Mouse (Mus musculus) Patski (cell line): Measurements from ENCODE around the gene Gm20388. TPM values are rescaled to one million over a fixed set of nuclear protein-coding genes. Genes with fewer than 3 reads are reported as not detected.

Source experiments
- ATAC-seq: fragments of 100-300 bp; one replicate; pipeline ENCODE4 v1.8.0; 2021
- CTCF ChIA-PET: fragments of 350-600 bp; sonication (Branson Sonifier 250); formaldehyde crosslinking; loops from one replicate; lab custom pipeline; 2022; ENCODE audit warnings: inconsistent platforms; lab: Charles Lee
- POLR2A ChIA-PET: fragments of 350-600 bp; sonication (Branson Sonifier 250); formaldehyde crosslinking; loops from one replicate; lab custom pipeline; 2022; ENCODE audit warnings: antibody characterized with exemption, inconsistent platforms; lab: Charles Lee
- DNase-seq: peaks from one replicate; pipeline ENCODE4 v3.0.0-alpha.2; 2011; ENCODE audit warnings: low read depth, low spot score
- H3K27me3 ChIP-seq: fragments of 371-371 bp; one replicate; pipeline ENCODE4 v1.5.1; 2021
- CTCF ChIP-seq: fragments of 100-300 bp; IDR thresholded peaks from one replicate; pipeline ENCODE4 v1.5.1; 2021
- in situ Hi-C: fragments of 300-500 bp; cut with MboI; formaldehyde crosslinking; loops from 3 replicates; pipeline ENCODE4 v1.11.1; 2018; ENCODE audit warnings: low pct_unique_long_range_greater_than_20kb, mixed read lengths
- polyA plus RNA-seq: library from polyadenylated mRNA; unstranded; gene quantifications from one replicate; pipeline ENCODE4 v1.2.3, GENCODE M21; 2021

The Gm20388 gene
- polyA plus RNA-seq, 1 experiment from 2014 or later = 86.7 TPM

DNA sequence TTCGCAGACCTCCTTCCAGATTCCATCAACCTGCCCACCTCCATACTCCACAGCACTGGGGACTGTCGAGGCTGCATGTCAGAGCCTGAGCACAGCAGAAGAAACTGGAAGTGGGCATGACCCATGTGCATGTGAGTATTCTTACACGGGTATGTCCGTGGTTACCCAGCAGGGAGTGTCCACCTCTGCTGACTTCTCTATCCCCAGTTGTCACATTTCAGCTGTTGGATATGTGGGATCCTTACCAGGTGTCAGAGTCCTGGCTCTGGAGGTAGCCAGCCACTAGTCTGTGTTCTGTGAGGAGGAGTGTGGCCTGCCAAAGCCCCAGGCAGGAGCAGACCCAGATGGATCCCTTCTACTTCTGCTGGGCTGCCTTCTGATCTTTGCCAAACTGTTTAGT is 2128.8 kb downstream of the Gm20388 start:
- no peak for ATAC-seq
- POLR2A ChIA-PET = no interaction called here

DNA sequence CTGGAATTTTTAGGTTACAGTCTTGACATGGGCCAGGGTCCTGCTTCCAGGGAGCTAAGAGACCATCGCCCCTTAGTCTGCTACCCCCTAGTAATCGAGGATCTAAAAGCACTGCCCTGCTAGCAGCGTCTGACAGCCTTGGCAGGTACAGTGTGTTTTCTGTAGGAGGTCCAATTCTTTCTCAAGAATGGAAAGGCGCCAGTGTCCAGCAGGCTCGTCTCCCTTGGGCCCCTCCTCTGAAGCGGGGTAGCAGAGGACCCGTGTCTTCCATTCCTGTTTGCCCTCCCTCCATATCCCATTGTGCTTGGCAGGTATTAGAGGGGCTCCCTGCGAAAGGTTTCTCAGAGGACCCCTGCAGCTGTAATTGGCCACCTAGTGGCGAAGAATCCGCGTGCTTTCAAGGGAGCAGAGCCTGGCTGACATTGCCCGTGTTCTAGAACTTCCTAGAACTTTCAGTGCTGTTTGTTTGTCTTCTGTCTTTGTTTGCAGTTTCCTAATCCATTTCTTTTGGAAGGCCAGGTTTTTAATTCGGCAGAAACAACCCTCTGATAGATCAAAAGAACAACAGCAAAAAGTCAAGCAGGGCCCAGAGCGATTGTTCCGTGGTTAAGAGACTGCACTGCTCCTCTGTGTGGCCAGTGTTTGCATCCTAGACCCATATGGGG is 2136.7 kb downstream of the Gm20388 start:
- ATAC-seq (no peak), DNase-seq (no peak)
- CTCF ChIA-PET = no interaction called here
- no peaks in the 10 kb centered on the region for H3K27me3 ChIP-seq
- POLR2A ChIA-PET = no interaction called here
- in situ Hi-C loops = no loop called here
- no peak for TF ChIP-seq CTCF

More for the DNA sequence above, 2128.8 kb downstream of the Gm20388 start:
- in situ Hi-C loops = no loop called here
- DNase-seq = no peak
- CTCF ChIA-PET = no interaction called here
- H3K27me3 ChIP-seq = no peaks in the 10 kb centered on the region
- TF ChIP-seq CTCF = no peak

DNA sequence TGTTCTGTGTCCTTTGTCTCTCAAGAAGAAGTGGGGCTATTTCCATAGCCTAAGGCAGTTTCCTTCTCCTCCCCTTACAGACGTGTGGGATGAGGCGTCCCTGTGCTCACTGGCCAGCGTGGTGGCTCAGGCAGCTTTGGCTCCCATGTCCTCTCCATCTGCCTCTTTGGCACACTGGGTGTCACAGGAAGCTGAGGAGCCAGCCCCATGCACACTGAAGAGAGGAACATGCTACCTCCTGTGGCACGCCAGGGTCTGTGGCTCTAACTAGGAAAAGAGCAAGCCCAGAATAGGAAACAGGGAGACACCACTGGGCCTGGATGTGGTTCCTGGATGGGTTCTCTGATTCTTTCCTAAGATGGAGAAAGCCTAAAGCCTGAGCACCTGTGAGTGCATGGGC is 2138.6 kb downstream of the Gm20388 start:
- ChIA-PET POLR2A (no interaction called here), CTCF (interaction anchor here (2.3 kb wide), 1 partner anchor 12 kb away, joined by 6 read pairs; no protein-coding TSS in a partner anchor)
- no peak for ATAC-seq
- DNase-seq = no peak
- H3K27me3 ChIP-seq = no peaks in the 10 kb centered on the region
- no peak for TF ChIP-seq CTCF
- in situ Hi-C loops = no loop called here

DNA sequence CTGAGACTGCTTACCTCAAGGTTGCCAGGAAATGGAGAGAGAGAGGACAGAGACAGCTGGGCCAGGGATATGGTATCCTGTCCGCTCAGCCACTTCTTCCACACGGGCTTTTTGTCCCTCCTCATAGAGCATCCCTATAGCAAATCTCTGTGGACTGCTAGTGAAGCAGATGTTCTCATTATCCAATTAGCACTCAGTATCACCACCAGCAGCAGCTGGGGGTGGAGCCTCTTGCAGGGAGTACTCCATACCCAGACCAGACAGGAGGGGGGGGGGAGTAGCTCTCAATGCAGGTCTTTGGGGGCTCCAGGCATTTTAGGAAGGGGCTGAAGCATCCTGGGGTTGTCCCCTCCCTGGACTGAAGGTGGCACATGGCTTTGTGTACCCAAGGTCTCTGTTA is 2139.3 kb downstream of the Gm20388 start:
- ChIA-PET CTCF (interaction anchor here (2.3 kb wide), 1 partner anchor 12 kb away, joined by 6 read pairs; no protein-coding TSS in a partner anchor), POLR2A (no interaction called here)
- TF ChIP-seq CTCF = no peak
- no peak for ATAC-seq
- in situ Hi-C loops = no loop called here
- H3K27me3 ChIP-seq = no peaks in the 10 kb centered on the region
- no peak for DNase-seq

DNA sequence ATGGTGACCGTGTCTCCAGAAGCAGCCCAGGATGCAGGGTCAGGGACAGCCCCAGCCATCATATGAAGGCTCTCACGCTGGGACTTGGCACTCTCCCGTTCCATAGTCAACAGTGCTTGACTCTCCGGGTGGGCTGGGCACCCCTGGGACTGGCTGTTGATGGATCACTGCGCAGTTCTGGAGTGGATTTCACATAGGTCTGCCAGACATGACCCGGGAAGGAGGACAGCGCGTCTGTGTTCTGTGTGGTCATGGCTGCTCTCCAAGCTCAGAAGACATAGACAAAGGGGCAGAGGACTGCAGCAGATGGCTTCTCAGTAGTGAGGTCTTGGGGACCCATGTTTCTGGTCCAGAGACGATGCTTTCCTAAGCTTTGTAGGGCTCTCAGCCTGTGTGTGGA is 2140.0 kb downstream of the Gm20388 start:
- no peak for DNase-seq
- ChIA-PET CTCF (no interaction called here), POLR2A (no interaction called here)
- no peaks in the 10 kb centered on the region for H3K27me3 ChIP-seq
- in situ Hi-C loops = no loop called here
- TF ChIP-seq CTCF = no peak
- no peak for ATAC-seq

DNA sequence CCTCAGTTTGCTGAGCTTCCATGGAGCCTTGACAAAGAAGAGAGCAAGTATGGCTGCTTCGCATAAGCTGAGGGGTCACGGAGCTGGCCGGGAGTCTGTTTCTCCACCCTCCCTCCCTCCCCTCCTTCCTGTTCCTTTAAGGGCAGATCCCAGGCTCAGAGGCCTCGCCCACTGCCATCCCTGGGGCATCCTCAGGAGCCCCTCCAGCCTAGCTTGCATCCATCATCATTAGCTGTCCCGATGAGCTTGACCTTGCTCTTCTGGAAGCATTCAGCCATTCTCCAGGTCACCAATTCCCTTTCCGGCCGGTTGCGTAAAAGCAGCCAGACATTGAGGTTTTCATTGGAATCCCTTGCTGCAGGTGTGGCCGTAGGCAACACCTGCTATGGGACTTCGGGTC is 2144.7 kb downstream of the Gm20388 start:
- in situ Hi-C loops = loop anchor here (5.0 kb wide), 2 partner anchors 63 to 92 kb away; no protein-coding TSS in a partner anchor
- DNase-seq = no peak
- TF ChIP-seq CTCF = no peak
- no peak for ATAC-seq
- H3K27me3 ChIP-seq = no peaks in the 10 kb centered on the region
- CTCF ChIA-PET = interaction anchor here (0.6 to 1.3 kb wide), 2 partner anchors 27 to 89 kb away, joined by 3 to 4 read pairs; no protein-coding TSS in a partner anchor
- POLR2A ChIA-PET = interaction anchor here (0.6 to 2.2 kb wide), 3 partner anchors 17 to 95 kb away, joined by 3 to 6 read pairs (median 3); no protein-coding TSS in a partner anchor

DNA sequence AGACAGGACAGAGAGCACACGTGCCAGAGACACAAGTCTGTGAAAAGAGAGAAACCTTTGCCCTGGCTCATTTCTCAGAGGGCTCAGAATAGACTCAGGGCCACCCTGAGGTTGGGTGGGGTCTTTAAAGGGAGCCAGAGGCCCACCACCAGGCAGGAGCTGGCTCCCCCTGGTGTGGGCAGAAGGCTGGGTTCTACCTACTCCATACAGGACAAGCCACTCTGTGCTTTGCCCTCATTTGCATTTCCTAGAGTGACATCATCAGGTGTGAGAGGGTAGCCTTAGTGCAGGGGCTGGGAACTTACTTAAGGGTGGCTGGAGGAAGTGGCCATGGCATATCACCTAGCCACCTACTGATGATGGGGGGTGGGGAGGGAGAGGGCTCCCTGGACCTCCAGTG is 2145.5 kb downstream of the Gm20388 start:
- CTCF ChIA-PET = interaction anchor here (0.6 to 1.6 kb wide), 3 partner anchors 28 to 89 kb away, joined by 3 to 4 read pairs (median 4); no protein-coding TSS in a partner anchor
- in situ Hi-C loops = loop anchor here (5.0 kb wide), 2 partner anchors 64 to 91 kb away; no protein-coding TSS in a partner anchor
- no peak for TF ChIP-seq CTCF
- ATAC-seq (no peak), DNase-seq (no peak)
- POLR2A ChIA-PET = interaction anchor here (0.6 to 2.2 kb wide), 4 partner anchors 18 to 172 kb away, joined by 3 to 6 read pairs (median 4); no protein-coding TSS in a partner anchor
- H3K27me3 ChIP-seq = no peaks in the 10 kb centered on the region

DNA sequence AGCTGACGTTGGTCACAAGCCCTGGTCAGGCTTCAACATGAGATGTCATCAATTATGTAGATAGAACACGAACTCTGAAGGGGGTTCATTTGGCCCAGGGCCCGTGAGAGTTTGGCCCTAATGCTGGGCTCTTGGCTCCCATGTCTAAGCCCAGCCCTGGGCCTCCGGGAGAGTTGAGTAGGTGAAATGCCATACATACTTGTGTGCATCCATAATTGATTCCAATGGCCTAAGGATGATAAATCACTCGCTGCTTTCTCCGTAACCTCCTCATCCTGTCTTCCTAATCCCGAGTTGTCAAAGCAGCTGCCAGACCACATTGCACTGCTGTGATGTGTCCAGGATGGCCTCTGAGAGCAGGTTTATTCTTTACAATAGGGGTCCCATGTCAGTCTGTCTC is 2146.2 kb downstream of the Gm20388 start:
- in situ Hi-C loops = loop anchor here (5.0 kb wide), 2 partner anchors 65 to 90 kb away; no protein-coding TSS in a partner anchor
- no peaks in the 10 kb centered on the region for H3K27me3 ChIP-seq
- DNase-seq (peak; percentile 86), ATAC-seq (peak; percentile 75)
- ChIA-PET POLR2A (interaction anchor here (0.6 to 2.2 kb wide), 5 partner anchors 19 to 171 kb away, joined by 3 to 6 read pairs (median 3); no protein-coding TSS in a partner anchor), CTCF (interaction anchor here (1.3 to 1.6 kb wide), 3 partner anchors 50 to 80 kb away, joined by 3 to 4 read pairs (median 4); no protein-coding TSS in a partner anchor)
- no peak for TF ChIP-seq CTCF

DNA sequence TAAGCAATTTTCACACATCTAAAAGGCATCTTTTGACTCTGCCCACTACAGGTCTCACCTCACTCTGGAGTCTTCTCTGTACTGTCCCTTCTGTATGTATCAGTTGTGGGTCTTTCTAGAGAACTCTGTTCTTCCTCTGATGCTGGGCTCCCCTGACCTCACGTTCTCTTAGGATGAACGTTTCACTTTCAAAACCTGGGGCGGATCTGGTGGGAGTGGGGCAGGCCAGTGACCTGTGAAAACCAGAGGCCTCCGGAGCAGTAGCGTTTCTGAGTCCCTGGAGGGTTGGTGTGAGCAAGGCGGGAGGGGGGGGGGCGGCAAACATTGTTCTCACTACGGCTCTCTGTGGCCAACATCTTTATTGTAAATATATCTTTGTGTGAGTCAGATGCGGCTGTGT is 2147.9 kb downstream of the Gm20388 start:
- no peak for TF ChIP-seq CTCF
- no peaks in the 10 kb centered on the region for H3K27me3 ChIP-seq
- ATAC-seq = no peak
- DNase-seq = no peak
- CTCF ChIA-PET = interaction anchor here (1.0 kb wide), 1 partner anchor 104 kb away, joined by 3 read pairs; no protein-coding TSS in a partner anchor
- POLR2A ChIA-PET = no interaction called here
- in situ Hi-C loops = loop anchor here (5.0 kb wide), 2 partner anchors 66 to 89 kb away; no protein-coding TSS in a partner anchor

DNA sequence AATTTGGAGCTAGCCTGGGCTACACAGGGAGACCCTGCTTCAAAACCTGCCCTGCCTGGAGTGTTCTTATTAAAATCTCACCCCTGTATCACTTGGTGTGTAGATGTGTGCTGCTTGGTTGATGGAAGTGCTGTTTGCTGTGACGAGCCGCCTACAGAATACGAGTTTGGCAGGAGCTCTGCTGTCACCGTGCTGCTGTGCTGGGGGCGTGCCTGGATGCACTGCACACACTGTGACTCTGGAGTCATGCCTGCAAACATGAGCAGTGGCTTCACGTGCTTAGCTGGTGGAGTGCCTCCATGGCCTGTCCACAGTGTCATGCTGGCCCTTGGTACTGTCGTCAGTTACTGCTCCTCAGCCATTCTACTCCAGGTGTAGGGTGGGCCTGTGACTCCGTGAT is 2148.3 kb downstream of the Gm20388 start:
- no peaks in the 10 kb centered on the region for H3K27me3 ChIP-seq
- DNase-seq (no peak), ATAC-seq (no peak)
- ChIA-PET CTCF (interaction anchor here (1.0 kb wide), 1 partner anchor 103 kb away, joined by 3 read pairs; no protein-coding TSS in a partner anchor), POLR2A (no interaction called here)
- no peak for TF ChIP-seq CTCF
- in situ Hi-C loops = loop anchor here (5.0 kb wide), 2 partner anchors 67 to 88 kb away; no protein-coding TSS in a partner anchor
